9 mouse cellular contexts compared by ENCODE assay signal in genomic region chr11:102851883-102852282, GRCm38 (mm10). TPM values are rescaled to one million over a fixed set of nuclear protein-coding genes. Genes with fewer than 3 reads are reported as not detected.
DNase-seq lines count a peak whose midpoint lies in the region; ATAC-seq and TF ChIP-seq lines count a peak whose summit lies in the region.
"Had no signal": no experiment of that assay in that cellular context is flagged by ENCODE, and none has a peak within 500 bp of the region (broad histone marks: within the 10 kb centered on the region; RNA-seq: fewer than 3 reads in every experiment).

No protein-coding gene starts in this region.

- intact Hi-C loops in heart, postnatal 10 days (cut with DNase I): loop anchor here (1.0 kb wide), 1 partner anchor 78 kb away; no protein-coding TSS in a partner anchor

- WGBS in midbrain, embryonic 10.5 days: 72% methylated on average over 5 of the region's 5 CpGs
- WGBS in midbrain, embryonic 16.5 days: 65% methylated on average over 5 of the region's 5 CpGs
- WGBS in liver, embryonic 13.5 days (ENCODE audit: insufficient replicate concordance): 65% methylated on average over 5 of the region's 5 CpGs

- no peaks in the 10 kb centered on the region for H3K9me3 ChIP-seq in midbrain, embryonic 10.5 days (replicated peaks)
- H3K9me3 ChIP-seq in midbrain, embryonic 16.5 days (replicated peaks; ENCODE audit: control insufficient read depth, low read length, poor library complexity, severe bottlenecking): no peaks in the 10 kb centered on the region
- H3K9me3 ChIP-seq in liver, embryonic 13.5 days (replicated peaks): no peaks in the 10 kb centered on the region

- no peaks in the 10 kb centered on the region for H3K27me3 ChIP-seq in midbrain, embryonic 10.5 days (ENCODE audit: low read depth, poor library complexity, severe bottlenecking)
- H3K27me3 ChIP-seq in midbrain, embryonic 16.5 days (ENCODE audit: control insufficient read depth, insufficient read depth, low read depth, low read length): no peaks in the 10 kb centered on the region
- no peaks in the 10 kb centered on the region for H3K27me3 ChIP-seq in liver, embryonic 13.5 days

- no peak for ATAC-seq in midbrain, embryonic 16.5 days
- ATAC-seq in liver, embryonic 13.5 days (ENCODE audit: low read depth): no peak

- TF ChIP-seq CTCF in cortical plate, adult 2 months (IDR thresholded peaks at IDR 0.05; ENCODE audit: extremely low read depth, insufficient read depth, low read length): peak; percentile 58

- no peak overlapping the region for H3K4me3 ChIP-seq in midbrain, embryonic 10.5 days
- H3K4me3 ChIP-seq in midbrain, embryonic 16.5 days (ENCODE audit: low read depth, low read length): no peak overlapping the region
- no peak overlapping the region for H3K4me3 ChIP-seq in cortical plate, adult 2 months (ENCODE audit: insufficient read depth, low read length)
- no peak overlapping the region for H3K4me3 ChIP-seq in liver, embryonic 13.5 days (replicated peaks)

- H3K27ac ChIP-seq in midbrain, embryonic 10.5 days (replicated peaks): no peak overlapping the region
- no peak overlapping the region for H3K27ac ChIP-seq in midbrain, embryonic 16.5 days (ENCODE audit: low read length)
- no peak overlapping the region for H3K27ac ChIP-seq in cortical plate, adult 2 months (ENCODE audit: insufficient read depth, low read length)
- no peak overlapping the region for H3K27ac ChIP-seq in liver, embryonic 13.5 days

- no peak overlapping the region for H3K9ac ChIP-seq in midbrain, embryonic 16.5 days (ENCODE audit: low read depth, low read length)
- no peak overlapping the region for H3K9ac ChIP-seq in liver, embryonic 13.5 days

- peaks cover 100% of the 10 kb centered on the region for H3K36me3 ChIP-seq in midbrain, embryonic 10.5 days
- H3K36me3 ChIP-seq in midbrain, embryonic 16.5 days (ENCODE audit: control insufficient read depth, insufficient read depth, low read length): peaks cover 52% of the 10 kb centered on the region
- H3K36me3 ChIP-seq in liver, embryonic 13.5 days: peaks cover 98% of the 10 kb centered on the region

- H3K4me2 ChIP-seq in midbrain, embryonic 16.5 days (ENCODE audit: low read length): no peak overlapping the region
- no peak overlapping the region for H3K4me2 ChIP-seq in liver, embryonic 13.5 days

- no peaks in the 10 kb centered on the region for H3K4me1 ChIP-seq in midbrain, embryonic 10.5 days
- no peaks in the 10 kb centered on the region for H3K4me1 ChIP-seq in midbrain, embryonic 16.5 days (ENCODE audit: control insufficient read depth, insufficient read depth, low read length)
- no peaks in the 10 kb centered on the region for H3K4me1 ChIP-seq in cortical plate, adult 2 months (ENCODE audit: control insufficient read depth, insufficient read depth, low read length)
- no peaks in the 10 kb centered on the region for H3K4me1 ChIP-seq in liver, embryonic 13.5 days (replicated peaks)

- no peak for TF ChIP-seq POLR2A in cortical plate, adult 2 months (IDR thresholded peaks at IDR 0.05; ENCODE audit: extremely low read depth, insufficient read depth, low read length)

- DNase-seq in midbrain, embryonic 10.5 days (ENCODE audit: low spot score): peak; percentile 50
- DNase-seq in adipocyte (ENCODE audit: low spot score): peak; percentile 67
- peak; percentile 71 to 85 for DNase-seq in heart, postnatal 10 days
- peak; percentile 5 for DNase-seq in liver, embryonic 13.5 days
- DNase-seq in right cerebral cortex, postnatal 4 days: peak; percentile 61
- DNase-seq in frontal cortex, postnatal 10 days (ENCODE audit: low spot score in 2 of 2): no peak

RNA-seq across cellular contexts. Expression of gene Higd1b, which starts 16.2 kb away (rescaled TPM):
- polyA plus RNA-seq in midbrain, embryonic 10.5 days (2016; fragmentation: Nextera tagmentation; extraction: Ambion mirVana): not detected in 2 replicates
- 15.7 and 19.3 TPM in 2 replicates for polyA plus RNA-seq in midbrain, embryonic 16.5 days (2015; fragmentation: Nextera tagmentation; extraction: Ambion mirVana)
- 11.5 and 12.3 TPM in 2 replicates for polyA plus RNA-seq in cortical plate, adult 2 months (2012; rRNA removed)
- total RNA-seq in heart, postnatal 10 days (2021): 10 to 100 TPM; 19.0 to 23.1 TPM
- not detected in 2 replicates for polyA plus RNA-seq in liver, embryonic 13.5 days (2015; fragmentation: Nextera tagmentation; extraction: Ambion mirVana)
- total RNA-seq: neutrophil, adult 5-6 weeks had no signal

RNA-seq across cellular contexts. Expression of gene Eftud2, which starts 28.9 kb away (rescaled TPM):
- 334 and 339 TPM in 2 replicates for polyA plus RNA-seq in midbrain, embryonic 10.5 days (2016; fragmentation: Nextera tagmentation; extraction: Ambion mirVana)
- polyA plus RNA-seq in midbrain, embryonic 16.5 days (2015; fragmentation: Nextera tagmentation; extraction: Ambion mirVana): 133 and 134 TPM in 2 replicates
- polyA plus RNA-seq in cortical plate, adult 2 months (2012; rRNA removed): 94.0 and 101 TPM in 2 replicates
- total RNA-seq in heart, postnatal 10 days (2021): 10 to 100 TPM; 48.5 to 59.2 TPM
- 144 and 160 TPM in 2 replicates for polyA plus RNA-seq in liver, embryonic 13.5 days (2015; fragmentation: Nextera tagmentation; extraction: Ambion mirVana)

RNA-seq across cellular contexts. Expression of gene Ccdc103, which starts 29.1 kb away (rescaled TPM):
- polyA plus RNA-seq in midbrain, embryonic 10.5 days (2016; fragmentation: Nextera tagmentation; extraction: Ambion mirVana): 2.2 and 2.7 TPM in 2 replicates
- 2.3 TPM in 2 replicates for polyA plus RNA-seq in midbrain, embryonic 16.5 days (2015; fragmentation: Nextera tagmentation; extraction: Ambion mirVana)
- polyA plus RNA-seq in cortical plate, adult 2 months (2012; rRNA removed): 3.0 and 3.6 TPM in 2 replicates
- under 1 TPM; 0.14 to 0.15 TPM for total RNA-seq in heart, postnatal 10 days (2021)
- 0.91 and 1.4 TPM in 2 replicates for polyA plus RNA-seq in liver, embryonic 13.5 days (2015; fragmentation: Nextera tagmentation; extraction: Ambion mirVana)
- total RNA-seq: neutrophil, adult 5-6 weeks had no signal

RNA-seq across cellular contexts. Expression of gene Gjc1, which starts 32.4 kb away (rescaled TPM):
- 81.1 and 84.0 TPM in 2 replicates for polyA plus RNA-seq in midbrain, embryonic 10.5 days (2016; fragmentation: Nextera tagmentation; extraction: Ambion mirVana)
- 25.8 and 28.2 TPM in 2 replicates for polyA plus RNA-seq in midbrain, embryonic 16.5 days (2015; fragmentation: Nextera tagmentation; extraction: Ambion mirVana)
- polyA plus RNA-seq in cortical plate, adult 2 months (2012; rRNA removed): 7.6 and 8.2 TPM in 2 replicates
- 10 to 100 TPM; 57.7 to 74.8 TPM for total RNA-seq in heart, postnatal 10 days (2021)
- polyA plus RNA-seq in liver, embryonic 13.5 days (2015; fragmentation: Nextera tagmentation; extraction: Ambion mirVana): 2.7 and 3.3 TPM in 2 replicates
- total RNA-seq: neutrophil, adult 5-6 weeks had no signal

RNA-seq across cellular contexts. Expression of gene Fam187a, which starts 33.1 kb away (rescaled TPM):
- not detected in 2 replicates for polyA plus RNA-seq in midbrain, embryonic 10.5 days (2016; fragmentation: Nextera tagmentation; extraction: Ambion mirVana)
- not detected in 2 replicates for polyA plus RNA-seq in midbrain, embryonic 16.5 days (2015; fragmentation: Nextera tagmentation; extraction: Ambion mirVana)
- polyA plus RNA-seq in cortical plate, adult 2 months (2012; rRNA removed): 0.13 TPM in 2 replicates
- total RNA-seq in heart, postnatal 10 days (2021): not detected
- 0.06 TPM in 1 of 2 replicates, not detected in the other for polyA plus RNA-seq in liver, embryonic 13.5 days (2015; fragmentation: Nextera tagmentation; extraction: Ambion mirVana)
- total RNA-seq: neutrophil, adult 5-6 weeks had no signal

Comparison
In these comparisons a context has a peak if more than half of its experiments do, and no peak if none do; other contexts are left out.
1. RNA of gene Higd1b, which starts 16.2 kb away (polyA plus RNA-seq): 15.7 to 19.3 TPM in midbrain, embryonic 16.5 days and 11.5 to 12.3 TPM in cortical plate, adult 2 months; not detected in liver, embryonic 13.5 days and not detected in midbrain, embryonic 10.5 days; every median in the first group is over 10 times any median in the second.
2. DNase-seq: peak in midbrain, embryonic 10.5 days (single experiment), adipocyte (single experiment), heart, postnatal 10 days (2 of 2), liver, embryonic 13.5 days (single experiment) and right cerebral cortex, postnatal 4 days (single experiment); none in frontal cortex, postnatal 10 days (0 of 2).